Mouse (Mus musculus): ENCODE data around the gene Aff1.

GRCm38 (mm10) chr5:103747098-103747497 lies 54.9 kb downstream of the Aff1 start:
- no peak for TF ChIP-seq POLR2A (IDR thresholded peaks at IDR 0.05; ENCODE audit: borderline replicate concordance, extremely low read depth, insufficient read depth, insufficient read length, poor library complexity, severe bottlenecking)
- no peak for TF ChIP-seq CTCF (IDR thresholded peaks at IDR 0.05; ENCODE audit: borderline replicate concordance, extremely low read depth, insufficient read depth, insufficient read length)

Data from brain, embryonic 14.5 days (tissue).